9 mouse cellular contexts compared by ENCODE assay signal in genomic region chr1:160233921-160234320, GRCm38 (mm10). TPM values are rescaled to one million over a fixed set of nuclear protein-coding genes. Genes with fewer than 3 reads are reported as not detected.
DNase-seq lines count a peak whose midpoint lies in the region; ATAC-seq and TF ChIP-seq lines count a peak whose summit lies in the region.
"Had no signal": no experiment of that assay in that cellular context is flagged by ENCODE, and none has a peak within 500 bp of the region (broad histone marks: within the 10 kb centered on the region; RNA-seq: fewer than 3 reads in every experiment).

No protein-coding gene starts in this region.

- H3K27ac ChIP-seq in gastrocnemius, adult 2 months = peak overlapping the region; percentile 3; the same call in 1 of the 2 replicates
- H3K27ac ChIP-seq in heart, embryonic 13.5 days (replicated peaks) = peak overlapping the region; percentile 39
- H3K27ac ChIP-seq: neural tube, embryonic 12.5 days had no signal

- no peak overlapping the region for H3K4me2 ChIP-seq in heart, embryonic 13.5 days
- H3K4me2 ChIP-seq: neural tube, embryonic 12.5 days had no signal

- peaks cover 11% of the 10 kb centered on the region; the same call in 1 of the 2 replicates for H3K36me3 ChIP-seq in heart, embryonic 13.5 days
- H3K36me3 ChIP-seq: neural tube, embryonic 12.5 days had no signal

- DNase-seq in gastrocnemius, adult 2 months = no peak
- no peak for DNase-seq in gastrocnemius, postnatal 25 days
- peak; percentile 90 for DNase-seq in A20 (ENCODE audit: low read depth, low spot score)
- peak; percentile 39 to 44 for DNase-seq in monocyte, adult 2 months (ENCODE audit: low read depth in 1 of 2, low spot score in 2 of 2)
- DNase-seq in embryo, embryonic 11 days = no peak
- no peak for DNase-seq in urinary bladder, postnatal 10 days (ENCODE audit: low spot score)

- ATAC-seq in heart, embryonic 13.5 days (ENCODE audit: extremely low read depth, insufficient number of reproducible peaks, low FRiP score, low TSS enrichment) = no peak
- ATAC-seq in erythroid progenitor cell, adult 5-6 weeks (replicated peaks; ENCODE audit: low FRiP score, poor library complexity, severe bottlenecking) = no peak

- intact Hi-C loops in gastrocnemius, adult 2 months (cut with DNase I) = loop anchor here (5.0 kb wide), 1 partner anchor 143 kb away; no protein-coding TSS in a partner anchor

- H3K27me3 ChIP-seq in heart, embryonic 13.5 days (replicated peaks) = no peaks in the 10 kb centered on the region
- H3K27me3 ChIP-seq: neural tube, embryonic 12.5 days had no signal

- no peak overlapping the region for H3K9ac ChIP-seq in heart, embryonic 13.5 days
- H3K9ac ChIP-seq: neural tube, embryonic 12.5 days had no signal

- H3K4me1 ChIP-seq in heart, embryonic 13.5 days = 0 out of 2 replicates have a peak, but pooled peaks cover 8% of the 10 kb centered on the region
- H3K4me1 ChIP-seq: neural tube, embryonic 12.5 days had no signal

- H3K9me3 ChIP-seq in heart, embryonic 13.5 days = no peaks in the 10 kb centered on the region
- H3K9me3 ChIP-seq: neural tube, embryonic 12.5 days had no signal

- TF ChIP-seq CTCF in gastrocnemius, adult 2 months (IDR thresholded peaks at IDR 0.05) = no peak

- H3K4me3 ChIP-seq in gastrocnemius, adult 2 months = no peak overlapping the region
- H3K4me3 ChIP-seq in heart, embryonic 13.5 days = no peak overlapping the region
- H3K4me3 ChIP-seq: neural tube, embryonic 12.5 days had no signal

RNA-seq across cellular contexts. Expression of gene Cacybp, which starts 21.2 kb away (rescaled TPM):
- total RNA-seq in gastrocnemius, adult 2 months (2021) = 10 to 100 TPM; 50.1 to 65.8 TPM
- total RNA-seq in gastrocnemius, postnatal 25 days (2021) = 10 to 100 TPM; 47.4 to 49.6 TPM
- polyA plus RNA-seq in heart, embryonic 13.5 days (2015; fragmentation: Nextera tagmentation; extraction: Ambion mirVana) = 150 and 170 TPM in 2 replicates
- total RNA-seq in erythroid progenitor cell, adult 5-6 weeks (2015; ENCODE audit: low replicate concordance) = 54.8 and 74.6 TPM in 2 replicates
- 20.9 and 60.2 TPM in 2 replicates for total RNA-seq in erythroid progenitor cell, adult 5-6 weeks (2017; ENCODE audit: low replicate concordance)

RNA-seq across cellular contexts. Expression of gene Mrps14, which starts 38.9 kb away (rescaled TPM):
- 10 to 100 TPM; 64.7 to 88.5 TPM for total RNA-seq in gastrocnemius, adult 2 months (2021)
- 10 to 100 TPM; 74.2 to 76.1 TPM for total RNA-seq in gastrocnemius, postnatal 25 days (2021)
- polyA plus RNA-seq in heart, embryonic 13.5 days (2015; fragmentation: Nextera tagmentation; extraction: Ambion mirVana) = 186 and 201 TPM in 2 replicates
- 35.3 and 54.1 TPM in 2 replicates for total RNA-seq in erythroid progenitor cell, adult 5-6 weeks (2015; ENCODE audit: low replicate concordance)
- 16.1 and 25.7 TPM in 2 replicates for total RNA-seq in erythroid progenitor cell, adult 5-6 weeks (2017; ENCODE audit: low replicate concordance)

Comparison
In these comparisons a context has a peak if more than half of its experiments do, and no peak if none do; other contexts are left out.
1. DNase-seq: peak in A20 (single experiment) and monocyte, adult 2 months (2 of 2); none in gastrocnemius, adult 2 months (single experiment), gastrocnemius, postnatal 25 days (single experiment), embryo, embryonic 11 days (single experiment) and urinary bladder, postnatal 10 days (single experiment).